Mouse (Mus musculus) limb, embryonic 15.5 days (tissue): ENCODE measurements at regions not wholly inside any gene's neighbourhood (a gene's known extent, or its start where the extent isn't known, plus 50 kb on each side); places are given as distances from the start of the nearest gene placed in this dataset.

ENCODE experiments used
- ATAC-seq: fragments of 200-750 bp; cut with Nextera tagmentation; 2 replicates; pipeline ENCODE4 v1.8.0; 2017; ENCODE audit warnings: low read depth, moderate TSS enrichment; ENCODE audit not compliant: insufficient number of reproducible peaks, low FRiP score, low TSS enrichment
- H3K27ac ChIP-seq: fragments of 300-500 bp; sonication (generic); 2 replicates; pipeline ENCODE4 v1.5.1; 2015; ENCODE audit warnings: moderate library complexity, mild to moderate bottlenecking, inconsistent platforms
- H3K27me3 ChIP-seq: fragments of 300-500 bp; sonication (generic); 2 replicates; pipeline ENCODE4 v1.6.1; 2015; ENCODE audit warnings: inconsistent platforms
- H3K36me3 ChIP-seq: fragments of 300-500 bp; sonication (generic); 2 replicates; pipeline ENCODE4 v1.6.1; 2015; ENCODE audit warnings: inconsistent platforms
- H3K4me1 ChIP-seq: fragments of 300-500 bp; sonication (generic); 2 replicates; pipeline ENCODE4 v1.6.1; 2015; ENCODE audit warnings: inconsistent platforms
- H3K4me2 ChIP-seq: fragments of 300-500 bp; sonication (generic); 2 replicates; pipeline ENCODE4 v1.6.1; 2015; ENCODE audit warnings: mild to moderate bottlenecking, inconsistent platforms
- H3K4me3 ChIP-seq: fragments of 300-500 bp; sonication (generic); 2 replicates; pipeline ENCODE4 v1.5.1; 2015; ENCODE audit warnings: mild to moderate bottlenecking, inconsistent platforms
- H3K9ac ChIP-seq: fragments of 300-500 bp; sonication (generic); 2 replicates; pipeline ENCODE4 v1.6.1; 2015; ENCODE audit warnings: inconsistent platforms
- H3K9me3 ChIP-seq: fragments of 300-500 bp; sonication (generic); 2 replicates; pipeline ENCODE4 v1.6.1; 2016; ENCODE audit warnings: inconsistent platforms
- WGBS: fragments of 180-500 bp; shearing (Covaris S2); methylation state at CpG from one replicate; pipeline ENCODE4 v1.1.7; 2015; 5-methylcytosine and 5-hydroxymethylcytosine counted together

- H3K27ac ChIP-seq = no peak overlapping the region
- H3K4me3 ChIP-seq = no peak overlapping the region
- no peaks in the 10 kb centered on the region for H3K9me3 ChIP-seq
- WGBS = 77% methylated on average over 3 of the region's 3 CpGs
- no peak for ATAC-seq
- 0 out of 2 replicates have a peak, but pooled peaks cover 4% of the 10 kb centered on the region for H3K4me1 ChIP-seq
- H3K27me3 ChIP-seq = no peaks in the 10 kb centered on the region
- H3K36me3 ChIP-seq = no peaks in the 10 kb centered on the region
- H3K9ac ChIP-seq = no peak overlapping the region
- no peak overlapping the region for H3K4me2 ChIP-seq
Measured at GRCm38 (mm10) chr5:64466320-64466719, 310.2 kb downstream of the Tbc1d1 start.

DNA sequence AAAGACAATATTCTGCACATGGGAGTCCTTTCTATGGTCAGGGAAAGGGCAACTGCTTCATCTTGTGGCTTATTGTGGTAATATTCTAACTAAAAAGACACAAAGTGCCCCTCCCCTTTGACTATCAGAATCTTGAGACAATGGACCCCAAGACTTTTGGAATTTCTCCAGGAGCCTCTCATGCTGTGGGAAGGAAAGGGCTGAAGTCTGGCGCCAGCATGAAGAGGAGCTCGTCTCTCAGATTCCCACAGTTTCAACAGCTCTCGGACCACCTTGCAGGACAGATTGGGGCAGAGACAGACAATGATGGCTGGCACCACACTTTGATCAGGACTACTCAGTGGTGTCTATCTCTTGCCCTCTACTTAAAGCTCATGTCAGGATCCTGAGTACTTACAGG, 311.8 kb downstream of the Tbc1d1 start:
- WGBS = 90% methylated on average over 3 of the region's 3 CpGs
- H3K27me3 ChIP-seq = no peaks in the 10 kb centered on the region
- no peak overlapping the region for H3K9ac ChIP-seq

GRCm38 (mm10) chr5:64468307-64468706, 312.2 kb downstream of the Tbc1d1 start:
- H3K4me3 ChIP-seq = no peak overlapping the region
- no peaks in the 10 kb centered on the region for H3K27me3 ChIP-seq
- H3K4me1 ChIP-seq = no peaks in the 10 kb centered on the region
- H3K4me2 ChIP-seq = no peak overlapping the region
- 86% methylated on average over 7 of the region's 7 CpGs for WGBS
- H3K27ac ChIP-seq = no peak overlapping the region
- H3K9ac ChIP-seq = no peak overlapping the region
- no peak for ATAC-seq
- no peaks in the 10 kb centered on the region for H3K9me3 ChIP-seq
- H3K36me3 ChIP-seq = no peaks in the 10 kb centered on the region

More for the DNA sequence above, 311.8 kb downstream of the Tbc1d1 start:
- Histone ChIP-seq H3K4me3 (no peak overlapping the region), H3K36me3 (no peaks in the 10 kb centered on the region), H3K4me2 (no peak overlapping the region), H3K27ac (no peak overlapping the region), H3K4me1 (no peaks in the 10 kb centered on the region), H3K9me3 (no peaks in the 10 kb centered on the region)
- no peak for ATAC-seq

DNA sequence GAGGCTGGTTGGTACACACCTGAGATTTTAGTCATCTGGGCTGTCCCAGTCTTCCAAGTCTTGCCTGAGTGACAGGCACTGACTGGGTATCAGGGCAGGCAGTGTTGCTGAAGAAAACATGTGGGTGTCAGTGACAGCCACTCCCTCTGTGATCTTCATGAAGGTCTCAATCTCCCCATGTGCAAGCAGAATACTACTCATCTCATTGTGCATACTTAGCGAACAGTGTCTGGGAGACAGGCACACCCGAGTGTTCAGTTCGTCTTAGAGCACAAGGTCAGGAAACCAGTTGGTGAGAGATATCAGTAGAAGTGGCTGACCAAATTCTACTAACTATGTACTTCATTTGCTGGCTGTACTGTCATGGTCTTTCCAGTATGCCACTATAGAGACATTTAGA, 315.9 kb downstream of the Tbc1d1 start:
- Histone ChIP-seq H3K9me3 (no peaks in the 10 kb centered on the region), H3K4me3 (no peak overlapping the region), H3K36me3 (no peaks in the 10 kb centered on the region), H3K4me2 (no peak overlapping the region), H3K27ac (no peak overlapping the region), H3K27me3 (no peaks in the 10 kb centered on the region), H3K4me1 (no peaks in the 10 kb centered on the region), H3K9ac (no peak overlapping the region)
- ATAC-seq = no peak
- WGBS = 77% methylated on average over 3 of the region's 3 CpGs

- H3K36me3 ChIP-seq = no peaks in the 10 kb centered on the region
- no peak overlapping the region for H3K9ac ChIP-seq
- no peak overlapping the region for H3K4me3 ChIP-seq
- no peaks in the 10 kb centered on the region for H3K27me3 ChIP-seq
- no peak overlapping the region for H3K27ac ChIP-seq
- H3K9me3 ChIP-seq = no peaks in the 10 kb centered on the region
- 67% methylated on average over 10 of the region's 10 CpGs for WGBS
- no peak for ATAC-seq
- H3K4me1 ChIP-seq = no peaks in the 10 kb centered on the region
- H3K4me2 ChIP-seq = no peak overlapping the region
Measured at GRCm38 (mm10) chr5:64472415-64472814, 316.3 kb downstream of the Tbc1d1 start.

GRCm38 (mm10) chr5:64474868-64475267, 318.8 kb downstream of the Tbc1d1 start:
- WGBS = 84% methylated on average over 1 of the region's 1 CpGs
- Histone ChIP-seq H3K27ac (no peak overlapping the region), H3K9me3 (no peaks in the 10 kb centered on the region), H3K9ac (no peak overlapping the region), H3K4me3 (no peak overlapping the region), H3K27me3 (no peaks in the 10 kb centered on the region), H3K36me3 (no peaks in the 10 kb centered on the region), H3K4me2 (no peak overlapping the region), H3K4me1 (0 out of 2 replicates have a peak, but pooled peaks cover 3% of the 10 kb centered on the region)
- ATAC-seq = no peak

DNA sequence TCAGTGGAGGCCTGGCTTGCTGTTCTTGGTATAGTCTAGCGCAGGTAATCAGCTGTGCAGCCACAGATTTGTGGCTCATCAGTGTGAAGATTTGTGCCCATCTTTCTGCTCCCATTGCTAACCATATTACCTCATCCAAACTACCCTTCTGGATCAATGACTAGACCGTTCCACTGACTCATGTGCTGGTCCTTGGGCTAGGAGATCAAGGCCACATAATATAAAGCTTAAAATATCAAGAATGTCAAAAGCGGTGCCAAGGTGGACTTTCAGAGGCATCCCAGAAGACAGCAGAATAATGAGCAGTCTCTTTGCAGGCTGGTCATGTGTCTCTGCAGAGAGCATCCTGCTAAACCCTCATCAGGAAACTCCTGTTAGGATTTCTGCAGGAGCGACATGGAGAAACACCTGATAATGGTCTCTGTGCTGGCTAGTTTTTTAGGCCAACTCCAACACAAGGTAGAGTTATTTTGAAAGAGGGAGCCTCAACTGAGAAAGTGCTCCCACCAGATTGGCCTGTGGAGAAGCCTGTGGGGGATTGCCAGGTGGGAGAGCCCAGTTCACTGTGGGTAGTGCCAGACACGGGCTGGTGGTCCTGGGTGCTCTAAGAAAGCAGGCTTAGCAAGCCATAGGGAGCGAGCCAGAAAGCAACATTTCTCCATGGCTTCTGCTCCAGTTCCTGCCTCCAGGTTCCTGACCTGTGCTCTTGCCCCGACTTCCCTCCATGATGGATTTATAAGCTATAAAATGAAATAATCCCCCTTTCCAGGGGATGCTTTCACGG, 319.8 kb downstream of the Tbc1d1 start:
- no peak overlapping the region for H3K4me2 ChIP-seq
- 0 out of 2 replicates have a peak, but pooled peaks cover 3% of the 10 kb centered on the region for H3K4me1 ChIP-seq
- no peaks in the 10 kb centered on the region for H3K27me3 ChIP-seq
- no peaks in the 10 kb centered on the region for H3K9me3 ChIP-seq
- H3K27ac ChIP-seq = no peak overlapping the region
- no peaks in the 10 kb centered on the region for H3K36me3 ChIP-seq
- WGBS = 67% methylated on average over 8 of the region's 8 CpGs
- no peak overlapping the region for H3K9ac ChIP-seq
- no peak for ATAC-seq
- H3K4me3 ChIP-seq = no peak overlapping the region

DNA sequence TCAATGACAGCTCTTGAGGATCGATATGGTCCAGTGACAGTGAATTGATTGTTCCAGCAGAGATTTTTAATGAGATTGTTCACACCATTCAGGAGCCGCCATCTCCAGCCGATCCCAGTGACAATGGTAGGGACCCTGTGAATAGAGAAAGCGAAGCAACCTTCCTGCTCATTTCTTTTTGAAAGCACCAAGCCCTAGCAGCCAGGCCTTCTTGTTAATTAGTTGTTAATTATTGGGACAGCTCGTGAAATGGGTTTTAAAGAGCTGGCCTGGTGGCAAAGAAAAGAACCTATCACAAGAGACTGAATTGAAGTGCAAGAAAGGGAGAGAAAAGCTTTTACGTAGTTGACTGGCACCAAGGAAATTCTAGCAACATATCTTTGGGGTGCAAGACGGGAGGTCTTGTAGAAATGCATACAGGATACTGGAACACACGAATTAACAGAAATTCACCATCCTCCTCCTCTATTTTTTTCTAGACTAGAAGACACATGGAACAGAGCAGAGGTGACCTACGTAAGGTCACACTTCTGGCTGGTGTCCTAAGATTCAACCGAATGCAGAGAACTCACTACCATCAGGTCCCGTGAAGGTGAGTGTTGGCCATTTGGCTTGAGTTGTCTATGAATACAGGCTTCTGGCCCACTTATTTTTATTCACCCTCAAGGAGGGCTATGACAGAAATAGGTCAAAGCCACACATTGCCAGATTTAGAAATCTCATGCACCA, 320.7 kb downstream of the Tbc1d1 start:
- no peaks in the 10 kb centered on the region for H3K36me3 ChIP-seq
- H3K9me3 ChIP-seq = no peaks in the 10 kb centered on the region
- H3K4me3 ChIP-seq = no peak overlapping the region
- 76% methylated on average over 11 of the region's 11 CpGs for WGBS
- H3K4me1 ChIP-seq = 0 out of 2 replicates have a peak, but pooled peaks cover 3% of the 10 kb centered on the region
- no peak for ATAC-seq
- no peak overlapping the region for H3K4me2 ChIP-seq
- H3K27me3 ChIP-seq = no peaks in the 10 kb centered on the region
- H3K27ac ChIP-seq = no peak overlapping the region
- H3K9ac ChIP-seq = no peak overlapping the region

GRCm38 (mm10) chr5:64478143-64478542, 322.0 kb downstream of the Tbc1d1 start:
- H3K36me3 ChIP-seq = no peaks in the 10 kb centered on the region
- H3K4me2 ChIP-seq = no peak overlapping the region
- no peak for ATAC-seq
- no peaks in the 10 kb centered on the region for H3K27me3 ChIP-seq
- WGBS = 88% methylated on average over 13 of the region's 13 CpGs
- 0 out of 2 replicates have a peak, but pooled peaks cover 3% of the 10 kb centered on the region for H3K4me1 ChIP-seq
- no peak overlapping the region for H3K4me3 ChIP-seq
- no peak overlapping the region for H3K9ac ChIP-seq
- H3K9me3 ChIP-seq = no peaks in the 10 kb centered on the region
- no peak overlapping the region for H3K27ac ChIP-seq

DNA sequence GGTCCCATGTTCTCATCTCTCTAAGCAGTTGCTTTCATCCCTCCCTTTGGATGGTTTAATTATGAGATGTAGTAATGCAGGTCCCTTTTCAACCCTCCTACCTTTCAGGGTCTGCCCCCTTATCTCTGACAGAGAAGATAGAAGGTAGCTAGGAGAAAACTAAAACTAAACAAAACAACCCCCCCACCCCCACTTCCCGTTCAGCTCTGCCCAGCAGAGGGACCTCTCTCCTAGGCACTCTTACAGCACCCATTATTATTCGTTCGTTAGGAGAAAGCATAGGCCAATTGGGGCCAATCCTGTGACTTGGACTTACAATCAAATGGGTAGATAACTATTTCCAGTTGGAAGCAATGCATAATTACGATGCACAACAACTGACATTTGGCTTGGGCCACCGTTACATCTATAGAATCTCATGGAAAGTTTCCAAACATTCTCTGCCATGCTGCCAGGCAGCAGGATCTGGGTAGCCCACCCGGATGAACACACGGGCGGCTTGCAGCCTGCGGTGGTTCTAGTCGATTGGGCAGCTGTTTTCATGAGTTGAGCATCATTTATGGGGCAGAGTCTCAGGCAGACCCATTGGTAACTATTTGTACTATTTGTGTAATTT, 322.6 kb downstream of the Tbc1d1 start:
- Histone ChIP-seq H3K9me3 (no peaks in the 10 kb centered on the region), H3K36me3 (no peaks in the 10 kb centered on the region), H3K4me1 (0 out of 2 replicates have a peak, but pooled peaks cover 3% of the 10 kb centered on the region), H3K9ac (no peak overlapping the region), H3K27me3 (no peaks in the 10 kb centered on the region), H3K27ac (no peak overlapping the region), H3K4me3 (no peak overlapping the region), H3K4me2 (no peak overlapping the region)
- ATAC-seq = no peak
- 68% methylated on average over 10 of the region's 10 CpGs for WGBS

- H3K27ac ChIP-seq = no peak overlapping the region
- H3K4me3 ChIP-seq = no peak overlapping the region
- H3K4me2 ChIP-seq = no peak overlapping the region
- 46% methylated on average over 8 of the region's 8 CpGs for WGBS
- H3K4me1 ChIP-seq = 0 out of 2 replicates have a peak, but pooled peaks cover 3% of the 10 kb centered on the region
- no peaks in the 10 kb centered on the region for H3K36me3 ChIP-seq
- H3K9me3 ChIP-seq = no peaks in the 10 kb centered on the region
- H3K27me3 ChIP-seq = no peaks in the 10 kb centered on the region
- ATAC-seq = no peak
- H3K9ac ChIP-seq = no peak overlapping the region
Measured at GRCm38 (mm10) chr5:64479315-64479714, 323.2 kb downstream of the Tbc1d1 start.

GRCm38 (mm10) chr5:64485043-64485442, 318.1 kb upstream of the Klf3 start:
- no peaks in the 10 kb centered on the region for H3K36me3 ChIP-seq
- no peak overlapping the region for H3K4me2 ChIP-seq
- H3K27ac ChIP-seq = no peak overlapping the region
- 81% methylated on average over 3 of the region's 3 CpGs for WGBS
- no peak for ATAC-seq
- H3K9ac ChIP-seq = no peak overlapping the region
- 0 out of 2 replicates have a peak, but pooled peaks cover 3% of the 10 kb centered on the region for H3K4me1 ChIP-seq
- H3K9me3 ChIP-seq = no peaks in the 10 kb centered on the region
- H3K27me3 ChIP-seq = no peaks in the 10 kb centered on the region
- H3K4me3 ChIP-seq = no peak overlapping the region
